Comparison of ENCODE assay signal across 10 mouse cellular contexts in genomic region chr2:128392344-128392743, GRCm38 (mm10).
DNase-seq lines count a peak whose midpoint lies in the region; ATAC-seq lines count a peak whose summit lies in the region.
"Had no signal": no experiment of that assay in that cellular context is flagged by ENCODE, and none has a peak within 500 bp of the region (broad histone marks: within the 10 kb centered on the region; RNA-seq: fewer than 3 reads in every experiment).

No protein-coding gene starts in this region.

- H3K27ac ChIP-seq in heart, embryonic 10.5 days = peak overlapping the region; percentile 62; the same call in 1 of the 2 replicates
- no peak overlapping the region for H3K27ac ChIP-seq in midbrain, embryonic 10.5 days (replicated peaks)
- H3K27ac ChIP-seq in midbrain, embryonic 13.5 days = no peak overlapping the region
- H3K27ac ChIP-seq: liver, embryonic 15.5 days had no signal

- ATAC-seq in midbrain, embryonic 13.5 days = no peak

- H3K9me3 ChIP-seq in heart, embryonic 10.5 days = no peaks in the 10 kb centered on the region
- H3K9me3 ChIP-seq in midbrain, embryonic 10.5 days (replicated peaks) = no peaks in the 10 kb centered on the region
- no peaks in the 10 kb centered on the region for H3K9me3 ChIP-seq in midbrain, embryonic 13.5 days
- H3K9me3 ChIP-seq: liver, embryonic 15.5 days had no signal

- H3K4me3 ChIP-seq in heart, embryonic 10.5 days = peak overlapping the region; percentile 33; the same call in 1 of the 2 replicates
- peak overlapping the region; percentile 20; the same call in 1 of the 2 replicates for H3K4me3 ChIP-seq in midbrain, embryonic 10.5 days
- H3K4me3 ChIP-seq in midbrain, embryonic 13.5 days (replicated peaks) = no peak overlapping the region
- H3K4me3 ChIP-seq: liver, embryonic 15.5 days had no signal

- H3K4me1 ChIP-seq in heart, embryonic 10.5 days = peaks cover 58% of the 10 kb centered on the region
- H3K4me1 ChIP-seq in midbrain, embryonic 10.5 days = peaks cover 74% of the 10 kb centered on the region
- peaks cover 22% of the 10 kb centered on the region for H3K4me1 ChIP-seq in midbrain, embryonic 13.5 days (replicated peaks)

- H3K4me2 ChIP-seq in midbrain, embryonic 13.5 days (replicated peaks) = no peak overlapping the region
- H3K4me2 ChIP-seq: liver, embryonic 15.5 days had no signal

- H3K9ac ChIP-seq in midbrain, embryonic 13.5 days (replicated peaks) = no peak overlapping the region
- H3K9ac ChIP-seq: liver, embryonic 15.5 days had no signal

- no peaks in the 10 kb centered on the region for H3K27me3 ChIP-seq in heart, embryonic 10.5 days (ENCODE audit: insufficient read depth, poor library complexity, severe bottlenecking)
- H3K27me3 ChIP-seq in midbrain, embryonic 10.5 days (ENCODE audit: low read depth, poor library complexity, severe bottlenecking) = peaks cover 25% of the 10 kb centered on the region
- H3K27me3 ChIP-seq in midbrain, embryonic 13.5 days = peaks cover 51% of the 10 kb centered on the region

- H3K36me3 ChIP-seq in heart, embryonic 10.5 days = no peaks in the 10 kb centered on the region
- H3K36me3 ChIP-seq in midbrain, embryonic 10.5 days = no peaks in the 10 kb centered on the region
- H3K36me3 ChIP-seq in midbrain, embryonic 13.5 days = no peaks in the 10 kb centered on the region
- H3K36me3 ChIP-seq: liver, embryonic 15.5 days had no signal

- WGBS in heart, embryonic 10.5 days = 6% methylated on average over 9 of the region's 9 CpGs
- 14% methylated on average over 9 of the region's 9 CpGs for WGBS in midbrain, embryonic 10.5 days
- WGBS in midbrain, embryonic 13.5 days = 15% methylated on average over 9 of the region's 9 CpGs

- no peak for DNase-seq in heart, embryonic 10.5 days (ENCODE audit: low spot score)
- no peak for DNase-seq in heart, postnatal 4 days
- no peak for DNase-seq in midbrain, embryonic 10.5 days (ENCODE audit: low spot score)
- peak; percentile 85 for DNase-seq in induced T-regulatory cell, adult 2 months (ENCODE audit: low read depth)
- peak; percentile 63 for DNase-seq in naive thymus-derived CD4-positive, alpha-beta T cell, adult 2 months (ENCODE audit: low read depth)
- no peak for DNase-seq in right cerebral cortex, postnatal 14 days
- no peak for DNase-seq in retina, postnatal 1 day
- DNase-seq: kidney, postnatal 10 days had no signal

Comparison
In these comparisons a context has a peak if more than half of its experiments do, and no peak if none do; other contexts are left out.
1. DNase-seq: peak in induced T-regulatory cell, adult 2 months (single experiment) and naive thymus-derived CD4-positive, alpha-beta T cell, adult 2 months (single experiment); none in heart, embryonic 10.5 days (single experiment), heart, postnatal 4 days (single experiment), midbrain, embryonic 10.5 days (single experiment), right cerebral cortex, postnatal 14 days (single experiment) and retina, postnatal 1 day (single experiment).